8 mouse cellular contexts compared by ENCODE assay signal in genomic region chr1:55085781-55086366, GRCm38 (mm10). TPM values are rescaled to one million over a fixed set of nuclear protein-coding genes. Genes with fewer than 3 reads are reported as not detected.
DNase-seq lines count a peak whose midpoint lies in the region; ATAC-seq and TF ChIP-seq lines count a peak whose summit lies in the region.

No protein-coding gene starts in this region.

- H3K27ac ChIP-seq in layer of hippocampus, adult 2 months: no peak overlapping the region
- H3K27ac ChIP-seq in embryonic facial prominence, embryonic 15.5 days (replicated peaks): no peak overlapping the region
- no peak overlapping the region for H3K27ac ChIP-seq in limb, embryonic 11.5 days (replicated peaks; ENCODE audit: low read depth, low read length)
- no peak overlapping the region for H3K27ac ChIP-seq in neural tube, embryonic 15.5 days (replicated peaks)

- DNase-seq in layer of hippocampus, adult 2 months (ENCODE audit: low spot score in 2 of 2): no peak
- DNase-seq in layer of hippocampus, adult 9-11 months: no peak
- no peak for DNase-seq in limb, embryonic 11.5 days (ENCODE audit: low spot score)
- no peak for DNase-seq in frontal cortex, postnatal 25 days (ENCODE audit: low spot score in 2 of 2)
- DNase-seq in lung, postnatal 4 days: no peak

- no peaks in the 10 kb centered on the region; the same call in 1 of the 2 replicates for H3K9me3 ChIP-seq in embryonic facial prominence, embryonic 15.5 days (replicated peaks)
- no peaks in the 10 kb centered on the region; the same call in 1 of the 2 replicates for H3K9me3 ChIP-seq in limb, embryonic 11.5 days (ENCODE audit: control insufficient read depth, low read length)
- H3K9me3 ChIP-seq in neural tube, embryonic 15.5 days (replicated peaks): no peaks in the 10 kb centered on the region

- WGBS in embryonic facial prominence, embryonic 15.5 days: 44% methylated on average over 7 of the region's 7 CpGs
- 50% methylated on average over 7 of the region's 7 CpGs for WGBS in limb, embryonic 11.5 days
- WGBS in neural tube, embryonic 15.5 days: 49% methylated on average over 7 of the region's 7 CpGs

- peaks cover 46% of the 10 kb centered on the region for H3K36me3 ChIP-seq in embryonic facial prominence, embryonic 15.5 days
- H3K36me3 ChIP-seq in limb, embryonic 11.5 days (ENCODE audit: control insufficient read depth, insufficient read depth, low read length): peaks cover 27% of the 10 kb centered on the region
- H3K36me3 ChIP-seq in neural tube, embryonic 15.5 days: peaks cover 37% of the 10 kb centered on the region

- peak; percentile 45 for TF ChIP-seq CTCF in layer of hippocampus, adult 2 months (conservative IDR thresholded peaks at IDR 0.05)

- H3K27me3 ChIP-seq in embryonic facial prominence, embryonic 15.5 days: no peaks in the 10 kb centered on the region
- H3K27me3 ChIP-seq in limb, embryonic 11.5 days (ENCODE audit: control insufficient read depth, insufficient read depth, low read length): no peaks in the 10 kb centered on the region
- H3K27me3 ChIP-seq in neural tube, embryonic 15.5 days (replicated peaks): no peaks in the 10 kb centered on the region

- H3K9ac ChIP-seq in embryonic facial prominence, embryonic 15.5 days: no peak overlapping the region
- no peak overlapping the region for H3K9ac ChIP-seq in limb, embryonic 11.5 days (ENCODE audit: low read length)
- no peak overlapping the region for H3K9ac ChIP-seq in neural tube, embryonic 15.5 days (replicated peaks)

- H3K4me2 ChIP-seq in embryonic facial prominence, embryonic 15.5 days (replicated peaks): peak overlapping the region; percentile 72
- H3K4me2 ChIP-seq in limb, embryonic 11.5 days (ENCODE audit: low read depth, severe bottlenecking): peak overlapping the region; percentile 79
- H3K4me2 ChIP-seq in neural tube, embryonic 15.5 days: peak overlapping the region; percentile 77

- peaks cover 33% of the 10 kb centered on the region for H3K4me1 ChIP-seq in embryonic facial prominence, embryonic 15.5 days
- peaks cover 11% of the 10 kb centered on the region for H3K4me1 ChIP-seq in limb, embryonic 11.5 days (ENCODE audit: control insufficient read depth, insufficient read depth, low read length)
- H3K4me1 ChIP-seq in neural tube, embryonic 15.5 days: peaks cover 44% of the 10 kb centered on the region

- no peak for ATAC-seq in embryonic facial prominence, embryonic 15.5 days (ENCODE audit: insufficient number of reproducible peaks, low FRiP score, low TSS enrichment, low read depth)
- no peak for ATAC-seq in limb, embryonic 11.5 days (ENCODE audit: insufficient number of reproducible peaks, low FRiP score, low TSS enrichment, low read depth)
- ATAC-seq in neural tube, embryonic 15.5 days (ENCODE audit: low FRiP score): no peak
- no peak for ATAC-seq in granulocyte monocyte progenitor cell, adult 5-6 weeks (replicated peaks; ENCODE audit: poor library complexity, severe bottlenecking)

- peak overlapping the region; percentile 99; the same call in 1 of the 2 replicates for H3K4me3 ChIP-seq in layer of hippocampus, adult 2 months
- H3K4me3 ChIP-seq in embryonic facial prominence, embryonic 15.5 days (replicated peaks): peak overlapping the region; percentile 96
- peak overlapping the region; percentile 97; the same call in 1 of the 2 replicates for H3K4me3 ChIP-seq in limb, embryonic 11.5 days (ENCODE audit: low read depth, low read length)
- H3K4me3 ChIP-seq in neural tube, embryonic 15.5 days (replicated peaks): 0 out of 2 replicates have a peak overlapping the region, but pooled peaks have one; percentile 4

RNA-seq across cellular contexts. Expression of gene Hspe1, which starts 2.1 kb away (rescaled TPM):
- total RNA-seq in layer of hippocampus, adult 2 months (2021): 10 to 100 TPM; 92.2 to 97.4 TPM
- polyA plus RNA-seq in embryonic facial prominence, embryonic 15.5 days (2015; fragmentation: Nextera tagmentation; extraction: Ambion mirVana): 292 and 314 TPM in 2 replicates
- polyA plus RNA-seq in limb, embryonic 11.5 days (2014; fragmentation: Nextera tagmentation; extraction: Ambion mirVana): 605 and 608 TPM in 2 replicates
- 253 and 287 TPM in 2 replicates for polyA plus RNA-seq in neural tube, embryonic 15.5 days (2015; fragmentation: Nextera tagmentation; extraction: Ambion mirVana)
- total RNA-seq in granulocyte monocyte progenitor cell, adult 5-6 weeks (2014; fragmentation: Nextera tagmentation): 468 and 486 TPM in 2 replicates
- 471 and 514 TPM in 2 replicates for total RNA-seq in granulocyte monocyte progenitor cell, adult 5-6 weeks (2017)

RNA-seq across cellular contexts. Expression of gene Hspd1, which starts 2.2 kb away (rescaled TPM):
- total RNA-seq in layer of hippocampus, adult 2 months (2021): 100 to 1,000 TPM; 160 to 172 TPM
- 298 and 303 TPM in 2 replicates for polyA plus RNA-seq in embryonic facial prominence, embryonic 15.5 days (2015; fragmentation: Nextera tagmentation; extraction: Ambion mirVana)
- polyA plus RNA-seq in limb, embryonic 11.5 days (2014; fragmentation: Nextera tagmentation; extraction: Ambion mirVana): 431 and 461 TPM in 2 replicates
- polyA plus RNA-seq in neural tube, embryonic 15.5 days (2015; fragmentation: Nextera tagmentation; extraction: Ambion mirVana): 280 and 346 TPM in 2 replicates
- total RNA-seq in granulocyte monocyte progenitor cell, adult 5-6 weeks (2014; fragmentation: Nextera tagmentation): 291 and 340 TPM in 2 replicates
- 555 and 596 TPM in 2 replicates for total RNA-seq in granulocyte monocyte progenitor cell, adult 5-6 weeks (2017)

RNA-seq across cellular contexts. Expression of gene Coq10b, which starts 33.3 kb away (rescaled TPM):
- 10 to 100 TPM; 15.2 to 16.8 TPM for total RNA-seq in layer of hippocampus, adult 2 months (2021)
- polyA plus RNA-seq in embryonic facial prominence, embryonic 15.5 days (2015; fragmentation: Nextera tagmentation; extraction: Ambion mirVana): 18.4 and 18.9 TPM in 2 replicates
- polyA plus RNA-seq in limb, embryonic 11.5 days (2014; fragmentation: Nextera tagmentation; extraction: Ambion mirVana): 21.2 and 23.7 TPM in 2 replicates
- 24.4 and 28.4 TPM in 2 replicates for polyA plus RNA-seq in neural tube, embryonic 15.5 days (2015; fragmentation: Nextera tagmentation; extraction: Ambion mirVana)
- 13.5 and 20.2 TPM in 2 replicates for total RNA-seq in granulocyte monocyte progenitor cell, adult 5-6 weeks (2014; fragmentation: Nextera tagmentation)
- 14.0 and 15.2 TPM in 2 replicates for total RNA-seq in granulocyte monocyte progenitor cell, adult 5-6 weeks (2017)

RNA-seq across cellular contexts. Expression of gene Mob4, which starts 45.2 kb away (rescaled TPM):
- total RNA-seq in layer of hippocampus, adult 2 months (2021): 10 to 100 TPM; 56.8 to 59.4 TPM
- 126 and 134 TPM in 2 replicates for polyA plus RNA-seq in embryonic facial prominence, embryonic 15.5 days (2015; fragmentation: Nextera tagmentation; extraction: Ambion mirVana)
- polyA plus RNA-seq in limb, embryonic 11.5 days (2014; fragmentation: Nextera tagmentation; extraction: Ambion mirVana): 149 and 155 TPM in 2 replicates
- 168 and 169 TPM in 2 replicates for polyA plus RNA-seq in neural tube, embryonic 15.5 days (2015; fragmentation: Nextera tagmentation; extraction: Ambion mirVana)
- total RNA-seq in granulocyte monocyte progenitor cell, adult 5-6 weeks (2014; fragmentation: Nextera tagmentation): 42.9 and 43.9 TPM in 2 replicates
- total RNA-seq in granulocyte monocyte progenitor cell, adult 5-6 weeks (2017): 32.6 and 49.7 TPM in 2 replicates

RNA-seq across cellular contexts. Expression of gene Sf3b1, which starts 58.6 kb away (rescaled TPM):
- 100 to 1,000 TPM; 170 to 175 TPM for total RNA-seq in layer of hippocampus, adult 2 months (2021)
- 270 and 288 TPM in 2 replicates for polyA plus RNA-seq in embryonic facial prominence, embryonic 15.5 days (2015; fragmentation: Nextera tagmentation; extraction: Ambion mirVana)
- 362 and 364 TPM in 2 replicates for polyA plus RNA-seq in limb, embryonic 11.5 days (2014; fragmentation: Nextera tagmentation; extraction: Ambion mirVana)
- 258 and 272 TPM in 2 replicates for polyA plus RNA-seq in neural tube, embryonic 15.5 days (2015; fragmentation: Nextera tagmentation; extraction: Ambion mirVana)
- total RNA-seq in granulocyte monocyte progenitor cell, adult 5-6 weeks (2014; fragmentation: Nextera tagmentation): 213 and 218 TPM in 2 replicates
- 254 and 282 TPM in 2 replicates for total RNA-seq in granulocyte monocyte progenitor cell, adult 5-6 weeks (2017)

Comparison
In these comparisons a context has a peak if more than half of its experiments do, and no peak if none do; other contexts are left out.
1. H3K4me3 ChIP-seq: peak in every context shown above with its lines; median percentile 99 in layer of hippocampus, adult 2 months; 97 in limb, embryonic 11.5 days; 96 in embryonic facial prominence, embryonic 15.5 days; 4 in neural tube, embryonic 15.5 days.